Mouse (Mus musculus) embryo, embryonic 11 days (tissue): ENCODE measurements at regions not wholly inside any gene's neighbourhood (a gene's known extent, or its start where the extent isn't known, plus 50 kb on each side); places are given as distances from the start of the nearest gene placed in this dataset.

Experiments used
- DNase-seq: peaks from one replicate; pipeline ENCODE4 v3.0.0-alpha.2; 2015

DNA sequence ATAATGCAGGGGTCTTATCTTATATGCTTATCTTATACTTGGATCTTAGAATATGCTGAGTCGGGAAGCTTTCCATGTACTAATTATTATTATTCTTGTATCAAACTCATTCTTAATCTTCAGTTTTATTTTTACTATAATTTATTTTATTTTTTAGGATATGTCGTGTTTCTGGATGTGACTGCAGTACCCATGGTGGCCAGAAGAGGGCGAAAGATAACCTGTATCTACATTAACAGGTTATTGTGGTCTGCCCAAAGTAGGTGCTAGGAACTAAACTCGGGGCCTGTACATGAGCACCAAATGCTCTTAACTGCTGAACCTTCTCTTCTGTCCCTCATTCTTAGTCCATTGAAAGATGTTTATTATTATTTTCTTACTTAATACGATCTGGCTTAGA is 72.0 kb upstream of the Samt3 start:
- DNase-seq = no peak

DNA sequence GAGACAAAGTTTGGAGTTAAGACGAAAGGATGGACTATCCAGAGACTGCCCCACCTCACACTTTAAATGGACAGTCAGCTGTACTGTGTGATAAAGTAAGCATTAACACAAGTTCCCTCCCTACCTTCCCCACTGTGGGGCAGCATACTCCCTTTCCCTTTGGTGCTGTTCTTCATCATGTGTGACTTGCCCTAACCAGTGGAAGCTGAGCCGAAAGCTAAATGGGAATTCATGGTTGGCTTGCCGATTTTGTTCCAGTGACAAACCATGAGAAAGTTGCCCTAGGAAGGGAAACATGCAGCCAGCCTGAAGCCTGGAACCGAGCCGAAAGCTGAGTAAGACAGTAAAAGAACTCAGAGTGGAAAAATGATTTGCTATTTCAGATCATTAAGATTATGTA is 62.9 kb upstream of the Samt3 start:
- DNase-seq = peak; percentile 1
